Mouse (Mus musculus) heart, embryonic 10.5 days (tissue): ENCODE measurements at regions not wholly inside any gene's neighbourhood (a gene's known extent, or its start where the extent isn't known, plus 50 kb on each side); places are given as distances from the start of the nearest gene placed in this dataset.

Experiments
- DNase-seq: peaks from one replicate; pipeline ENCODE4 v3.0.0-alpha.2; 2017; ENCODE audit warnings: low spot score
- H3K27ac ChIP-seq: fragments of 300-500 bp; sonication (generic); 2 replicates; pipeline ENCODE4 v1.5.1; 2016; ENCODE audit warnings: mild to moderate bottlenecking
- H3K27me3 ChIP-seq: fragments of 300-500 bp; sonication (generic); 2 replicates; pipeline ENCODE4 v1.6.1; 2016; ENCODE audit warnings: mild to moderate bottlenecking; ENCODE audit not compliant: poor library complexity, insufficient read depth, severe bottlenecking
- H3K36me3 ChIP-seq: fragments of 300-500 bp; sonication (generic); 2 replicates; pipeline ENCODE4 v1.6.1; 2016; ENCODE audit warnings: mild to moderate bottlenecking, moderate library complexity
- H3K4me1 ChIP-seq: fragments of 300-500 bp; sonication (generic); 2 replicates; pipeline ENCODE4 v1.6.1; 2016; ENCODE audit warnings: mild to moderate bottlenecking
- H3K4me3 ChIP-seq: fragments of 300-500 bp; sonication (generic); 2 replicates; pipeline ENCODE4 v1.5.1; 2016; ENCODE audit warnings: mild to moderate bottlenecking, moderate library complexity
- H3K9me3 ChIP-seq: fragments of 300-500 bp; sonication (generic); 2 replicates; pipeline ENCODE4 v1.6.1; 2016; ENCODE audit warnings: mild to moderate bottlenecking, moderate library complexity
- WGBS: fragments of 180-500 bp; shearing (Covaris S2); methylation state at CpG from one replicate; pipeline ENCODE4 v1.1.7; 2016; 5-methylcytosine and 5-hydroxymethylcytosine counted together

- Histone ChIP-seq H3K27ac (no peak overlapping the region), H3K4me1 (peaks cover 13% of the 10 kb centered on the region), H3K4me3 (no peak overlapping the region), H3K36me3 (no peaks in the 10 kb centered on the region), H3K27me3 (no peaks in the 10 kb centered on the region), H3K9me3 (no peaks in the 10 kb centered on the region)
- DNase-seq: no peak
- 57% methylated on average over 5 of the region's 5 CpGs for WGBS
These were observed 726.7 kb upstream of the Car8 start for GRCm38 (mm10) chr4:8965563-8965962.

- 28% methylated on average over 9 of the region's 9 CpGs for WGBS
- Histone ChIP-seq H3K36me3 (no peaks in the 10 kb centered on the region), H3K4me3 (peak overlapping the region; percentile 36), H3K9me3 (no peaks in the 10 kb centered on the region), H3K27me3 (no peaks in the 10 kb centered on the region), H3K27ac (peak overlapping the region; percentile 78), H3K4me1 (peaks cover 16% of the 10 kb centered on the region)
- no peak for DNase-seq
These were observed 724.2 kb upstream of the Car8 start for GRCm38 (mm10) chr4:8962959-8963572.

- WGBS: 76% methylated on average over 6 of the region's 6 CpGs
- no peaks in the 10 kb centered on the region for H3K9me3 ChIP-seq
- H3K27me3 ChIP-seq: no peaks in the 10 kb centered on the region
These were observed 723.0 kb upstream of the Car8 start for GRCm38 (mm10) chr4:8961851-8962250.

GRCm38 (mm10) chr4:8957771-8958170 lies 718.9 kb upstream of the Car8 start:
- Histone ChIP-seq H3K27ac (peak overlapping the region; percentile 67; the same call in 1 of the 2 replicates), H3K9me3 (no peaks in the 10 kb centered on the region), H3K4me1 (peaks cover 40% of the 10 kb centered on the region), H3K36me3 (no peaks in the 10 kb centered on the region), H3K27me3 (no peaks in the 10 kb centered on the region), H3K4me3 (no peak overlapping the region)
- 50% methylated on average over 6 of the region's 6 CpGs for WGBS
- DNase-seq: no peak

More at GRCm38 (mm10) chr4:8961851-8962250, 723.0 kb upstream of the Car8 start:
- H3K27ac ChIP-seq: no peak overlapping the region
- H3K4me1 ChIP-seq: peaks cover 25% of the 10 kb centered on the region
- H3K36me3 ChIP-seq: no peaks in the 10 kb centered on the region
- DNase-seq: no peak
- no peak overlapping the region for H3K4me3 ChIP-seq

GRCm38 (mm10) chr4:8957023-8957343 lies 718.1 kb upstream of the Car8 start:
- Histone ChIP-seq H3K4me1 (peaks cover 38% of the 10 kb centered on the region), H3K27ac (no peak overlapping the region), H3K9me3 (no peaks in the 10 kb centered on the region), H3K36me3 (no peaks in the 10 kb centered on the region), H3K27me3 (no peaks in the 10 kb centered on the region), H3K4me3 (no peak overlapping the region)
- 45% methylated on average over 5 of the region's 5 CpGs for WGBS
- DNase-seq: peak; percentile 73

- no peaks in the 10 kb centered on the region for H3K27me3 ChIP-seq
These were observed 717.6 kb upstream of the Car8 start for GRCm38 (mm10) chr4:8956312-8957022.

GRCm38 (mm10) chr4:8955306-8955705 lies 716.5 kb upstream of the Car8 start:
- Histone ChIP-seq H3K36me3 (no peaks in the 10 kb centered on the region), H3K4me1 (peaks cover 45% of the 10 kb centered on the region), H3K27ac (0 out of 2 replicates have a peak overlapping the region, but pooled peaks have one; percentile 88), H3K9me3 (no peaks in the 10 kb centered on the region), H3K27me3 (no peaks in the 10 kb centered on the region), H3K4me3 (no peak overlapping the region)
- DNase-seq: no peak
- WGBS: 93% methylated on average over 5 of the region's 5 CpGs

More at GRCm38 (mm10) chr4:8956312-8957022, 717.6 kb upstream of the Car8 start:
- Histone ChIP-seq H3K36me3 (no peaks in the 10 kb centered on the region), H3K4me3 (no peak overlapping the region), H3K4me1 (peaks cover 39% of the 10 kb centered on the region), H3K9me3 (no peaks in the 10 kb centered on the region), H3K27ac (no peak overlapping the region)
- 82% methylated on average over 9 of the region's 9 CpGs for WGBS
- peak; percentile 59 for DNase-seq

- DNase-seq: peak; percentile 85
- peak overlapping the region; percentile 88 for H3K27ac ChIP-seq
- no peaks in the 10 kb centered on the region for H3K9me3 ChIP-seq
- no peaks in the 10 kb centered on the region for H3K36me3 ChIP-seq
- H3K4me3 ChIP-seq: peak overlapping the region; percentile 41
- 5% methylated on average over 10 of the region's 10 CpGs for WGBS
- H3K4me1 ChIP-seq: peaks cover 45% of the 10 kb centered on the region
- no peaks in the 10 kb centered on the region for H3K27me3 ChIP-seq
These were observed 715.6 kb upstream of the Car8 start for GRCm38 (mm10) chr4:8954356-8954914.

GRCm38 (mm10) chr4:8953181-8953580 lies 714.3 kb upstream of the Car8 start:
- 88% methylated on average over 7 of the region's 7 CpGs for WGBS
- H3K36me3 ChIP-seq: no peaks in the 10 kb centered on the region
- H3K27me3 ChIP-seq: no peaks in the 10 kb centered on the region
- H3K4me1 ChIP-seq: peaks cover 43% of the 10 kb centered on the region
- H3K27ac ChIP-seq: peak overlapping the region; percentile 88; the same call in 1 of the 2 replicates
- no peak overlapping the region for H3K4me3 ChIP-seq
- no peak for DNase-seq
- H3K9me3 ChIP-seq: no peaks in the 10 kb centered on the region

GRCm38 (mm10) chr4:8949951-8950350 lies 711.1 kb upstream of the Car8 start:
- peaks cover 26% of the 10 kb centered on the region for H3K4me1 ChIP-seq
- no peaks in the 10 kb centered on the region for H3K27me3 ChIP-seq
- H3K4me3 ChIP-seq: no peak overlapping the region
- 83% methylated on average over 4 of the region's 4 CpGs for WGBS
- no peaks in the 10 kb centered on the region for H3K9me3 ChIP-seq
- H3K27ac ChIP-seq: no peak overlapping the region; the same call in 1 of the 2 replicates
- no peaks in the 10 kb centered on the region for H3K36me3 ChIP-seq
- no peak for DNase-seq

- WGBS: 46% methylated on average over 5 of the region's 5 CpGs
These were observed 710.7 kb upstream of the Car8 start for GRCm38 (mm10) chr4:8949537-8949936.

GRCm38 (mm10) chr4:8945116-8945515 lies 706.3 kb upstream of the Car8 start:
- Histone ChIP-seq H3K4me1 (0 out of 2 replicates have a peak, but pooled peaks cover 5% of the 10 kb centered on the region), H3K4me3 (no peak overlapping the region), H3K27me3 (no peaks in the 10 kb centered on the region), H3K9me3 (no peaks in the 10 kb centered on the region), H3K36me3 (no peaks in the 10 kb centered on the region), H3K27ac (no peak overlapping the region)
- DNase-seq: no peak
- WGBS: 86% methylated on average over 10 of the region's 10 CpGs

More at GRCm38 (mm10) chr4:8949537-8949936, 710.7 kb upstream of the Car8 start:
- H3K9me3 ChIP-seq: no peaks in the 10 kb centered on the region
- H3K36me3 ChIP-seq: no peaks in the 10 kb centered on the region
- no peak overlapping the region; the same call in 1 of the 2 replicates for H3K27ac ChIP-seq
- no peaks in the 10 kb centered on the region for H3K27me3 ChIP-seq
- no peak overlapping the region for H3K4me3 ChIP-seq
- no peak for DNase-seq
- peaks cover 21% of the 10 kb centered on the region for H3K4me1 ChIP-seq

GRCm38 (mm10) chr4:8943080-8943479 lies 704.2 kb upstream of the Car8 start:
- Histone ChIP-seq H3K4me3 (no peak overlapping the region), H3K9me3 (no peaks in the 10 kb centered on the region), H3K36me3 (no peaks in the 10 kb centered on the region), H3K27me3 (no peaks in the 10 kb centered on the region), H3K4me1 (peaks cover 20% of the 10 kb centered on the region), H3K27ac (no peak overlapping the region)
- WGBS: 71% methylated on average over 5 of the region's 5 CpGs
- DNase-seq: no peak
